Mouse (Mus musculus) inflammation-experienced regulatory T-cells, adult 6 months (primary cell): ENCODE data around the gene 1700020N01Rik. TPM values are rescaled to one million over a fixed set of nuclear protein-coding genes. Genes with fewer than 3 reads are reported as not detected.

Experiments used
- ATAC-seq: one replicate; pipeline ENCODE4 v1.8.0; 2017
- polyA plus RNA-seq, 3 experiments: library from polyadenylated mRNA; unstranded; fragments of 100-300 nt; shearing (Covaris generic); gene quantifications; one replicate each; pipeline ENCODE4 v1.2.1; 2017

Gene 1700020N01Rik
- polyA plus RNA-seq, result not detected

DNA sequence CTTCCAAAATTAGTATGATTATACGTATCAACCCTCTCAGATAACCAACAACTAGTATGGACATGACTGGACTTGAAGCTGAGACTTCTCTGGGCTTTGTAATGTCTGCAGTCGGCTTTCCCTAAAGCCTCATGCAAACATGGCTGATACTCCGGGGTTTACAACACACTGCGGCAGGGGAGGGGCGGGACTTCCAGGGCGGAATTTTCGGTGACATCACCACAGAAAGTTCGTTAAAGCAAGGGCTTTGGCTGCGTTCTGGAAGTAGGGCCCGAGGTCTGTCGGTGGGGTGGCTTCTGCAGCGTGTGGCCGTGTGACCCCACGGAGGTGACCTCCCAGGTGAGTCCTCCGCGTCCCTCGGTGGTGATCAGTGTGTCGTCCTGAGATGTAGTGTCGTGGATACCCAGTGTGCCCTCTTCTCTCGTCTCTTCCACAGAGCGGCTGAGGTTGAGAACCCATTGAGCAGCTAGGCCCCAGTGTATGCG is at the start of gene 1700020N01Rik:
Gene 1700020N01Rik (plus strand): TSS at position 250 of the 485 bp plus-strand sequence.
- no peak for ATAC-seq

DNA sequence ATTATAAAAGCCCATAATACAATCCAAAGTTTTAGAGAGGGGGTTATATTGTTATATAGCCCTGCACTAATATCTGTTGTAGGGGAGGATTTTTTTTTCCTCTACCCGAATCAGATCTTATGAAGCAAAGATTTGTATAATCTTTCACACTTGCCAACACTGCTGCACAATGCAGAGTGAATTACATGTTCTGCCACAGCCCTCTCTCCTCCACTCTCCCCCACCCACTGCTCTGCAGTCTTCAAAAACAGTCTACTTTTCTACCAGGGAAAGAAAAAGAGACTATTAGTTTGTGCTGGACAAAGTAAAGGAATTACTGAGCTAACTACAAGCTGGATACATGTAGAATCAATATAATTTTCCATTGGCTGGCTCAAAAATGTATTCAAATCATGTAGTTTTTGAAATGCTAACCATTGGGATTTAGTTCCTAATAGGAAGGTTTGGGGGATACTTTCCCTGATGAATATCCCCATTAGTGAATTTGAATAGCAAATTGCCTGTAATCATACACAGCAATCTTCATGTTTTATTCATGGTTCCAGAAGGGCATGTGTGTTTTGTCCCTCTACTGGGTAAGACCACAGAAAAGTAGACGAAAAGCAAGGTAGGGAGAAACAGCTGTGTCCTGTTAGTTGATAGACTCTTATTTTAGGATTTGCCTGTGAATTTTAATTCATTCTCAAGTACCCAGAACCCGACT is 49.2 kb upstream of the 1700020N01Rik start:
- no peak for ATAC-seq

DNA sequence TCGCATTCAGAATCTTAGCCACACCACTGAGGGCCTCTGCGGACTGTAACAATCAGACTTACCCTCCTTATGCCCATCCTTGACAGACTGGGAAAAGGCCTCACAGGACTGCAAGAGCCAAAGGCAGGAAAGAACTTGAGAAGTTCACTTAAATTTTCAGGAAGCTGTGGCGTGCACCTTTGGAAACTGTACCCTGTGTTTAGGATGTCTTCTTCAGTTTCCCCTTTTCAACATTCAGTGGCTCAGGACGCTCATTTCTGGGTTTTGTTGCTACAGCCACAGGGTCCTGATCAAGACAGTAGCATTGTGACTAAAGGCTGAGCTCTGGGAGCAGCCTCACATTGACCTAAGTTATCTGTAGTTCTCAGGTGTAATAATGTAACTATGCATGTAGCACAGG is 48.2 kb upstream of the 1700020N01Rik start:
- ATAC-seq, result no peak

DNA sequence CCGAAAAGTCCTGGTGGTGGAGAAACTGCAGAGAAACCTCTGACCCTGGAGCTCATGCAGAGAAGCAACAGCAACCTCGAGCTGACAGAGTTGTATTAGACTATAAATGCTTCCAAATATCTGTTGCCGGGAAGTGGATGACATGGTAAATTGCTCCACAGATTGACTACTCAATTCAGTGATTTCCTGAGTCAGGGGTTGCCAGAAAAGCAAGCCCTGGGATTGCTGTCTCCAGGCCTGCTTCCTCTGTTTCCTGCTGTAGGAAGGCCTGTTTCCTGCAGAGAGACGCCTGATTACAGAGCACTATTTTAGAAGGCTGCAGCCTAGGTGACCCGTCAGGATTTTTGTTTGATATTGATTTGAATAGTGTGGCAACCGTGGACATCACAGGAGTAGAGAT is 47.5 kb upstream of the 1700020N01Rik start:
- ATAC-seq, result no peak

DNA sequence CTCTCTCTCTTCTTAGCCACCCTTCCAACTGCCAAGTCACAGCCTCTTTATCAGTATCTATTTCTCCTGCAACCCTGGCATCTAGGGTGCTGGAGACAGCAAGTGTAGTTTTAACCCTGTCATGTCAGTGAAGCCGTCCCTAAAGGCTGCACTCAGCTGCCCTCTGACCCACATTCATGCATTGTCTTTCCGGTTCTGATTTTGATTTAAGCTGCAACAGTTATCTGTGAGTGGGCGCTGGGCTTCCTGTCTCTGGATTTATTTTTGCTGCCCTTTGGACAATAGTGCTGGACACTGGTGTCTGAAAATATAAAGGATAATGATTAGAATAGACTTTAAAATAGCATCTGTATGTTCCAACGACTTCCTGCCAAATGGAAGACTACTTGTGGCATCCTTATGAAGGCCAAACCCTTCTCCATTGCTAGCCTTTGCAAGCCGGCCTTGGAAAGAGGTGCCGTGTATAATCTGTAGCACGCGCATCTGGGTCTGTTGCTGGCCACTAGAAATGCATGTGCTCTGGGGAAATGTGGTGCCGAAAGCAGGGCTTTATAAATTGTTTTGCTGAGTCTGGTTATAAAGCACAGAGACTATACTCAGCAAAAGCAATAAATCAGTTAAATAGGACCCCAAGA is 44.0 kb upstream of the 1700020N01Rik start:
- ATAC-seq, result no peak

DNA sequence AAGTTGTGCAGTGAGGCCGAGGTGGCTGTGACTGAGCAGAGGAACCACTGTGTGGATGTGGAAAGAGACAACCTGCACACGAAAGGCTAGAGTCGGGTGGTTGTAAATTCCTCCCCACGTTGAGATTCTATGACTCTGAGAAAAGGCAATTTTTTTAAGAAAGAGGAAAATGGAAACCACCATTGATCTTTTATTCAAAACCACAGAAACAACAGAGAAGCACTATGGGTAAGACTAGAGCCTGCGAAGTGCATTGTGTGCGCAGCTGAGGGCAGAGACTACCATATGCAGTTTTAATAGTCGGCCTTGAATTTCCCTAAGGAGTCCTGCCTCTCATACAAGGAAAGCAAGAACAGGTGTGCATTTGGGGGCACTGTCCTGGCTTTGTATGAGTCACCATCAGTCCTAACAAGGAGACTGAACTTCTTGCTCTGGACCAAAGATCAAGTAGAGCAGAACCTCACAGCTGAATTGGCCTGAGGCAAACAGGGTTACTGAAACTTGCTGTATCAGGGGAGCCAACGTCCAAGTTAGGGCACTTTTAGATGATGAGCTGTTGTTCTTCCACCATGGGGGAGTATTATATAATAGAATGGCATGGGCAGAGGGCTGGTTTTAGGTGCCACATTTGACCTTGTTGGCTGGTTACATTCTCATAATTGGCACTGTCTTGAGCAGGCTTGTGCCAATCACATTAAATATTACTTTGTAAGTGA is 39.8 kb upstream of the 1700020N01Rik start:
- ATAC-seq, result peak; percentile 85

DNA sequence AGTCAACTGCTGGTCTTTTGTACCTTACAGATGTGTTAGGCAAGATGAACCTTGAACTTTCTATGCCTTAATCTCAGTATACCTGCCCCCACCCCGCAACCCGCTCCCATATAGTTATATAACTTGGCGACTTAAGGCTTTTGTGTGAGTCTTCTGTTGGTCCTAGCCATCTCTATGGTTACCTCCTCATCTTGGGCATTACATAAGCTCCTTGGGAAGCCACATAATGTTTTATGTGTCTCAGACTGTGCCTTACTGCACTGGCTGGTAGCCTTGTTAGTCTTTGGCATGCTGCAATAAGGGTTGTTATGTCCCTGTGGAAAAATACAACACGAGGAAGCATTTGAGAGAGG is 39.3 kb upstream of the 1700020N01Rik start:
- ATAC-seq, result no peak

DNA sequence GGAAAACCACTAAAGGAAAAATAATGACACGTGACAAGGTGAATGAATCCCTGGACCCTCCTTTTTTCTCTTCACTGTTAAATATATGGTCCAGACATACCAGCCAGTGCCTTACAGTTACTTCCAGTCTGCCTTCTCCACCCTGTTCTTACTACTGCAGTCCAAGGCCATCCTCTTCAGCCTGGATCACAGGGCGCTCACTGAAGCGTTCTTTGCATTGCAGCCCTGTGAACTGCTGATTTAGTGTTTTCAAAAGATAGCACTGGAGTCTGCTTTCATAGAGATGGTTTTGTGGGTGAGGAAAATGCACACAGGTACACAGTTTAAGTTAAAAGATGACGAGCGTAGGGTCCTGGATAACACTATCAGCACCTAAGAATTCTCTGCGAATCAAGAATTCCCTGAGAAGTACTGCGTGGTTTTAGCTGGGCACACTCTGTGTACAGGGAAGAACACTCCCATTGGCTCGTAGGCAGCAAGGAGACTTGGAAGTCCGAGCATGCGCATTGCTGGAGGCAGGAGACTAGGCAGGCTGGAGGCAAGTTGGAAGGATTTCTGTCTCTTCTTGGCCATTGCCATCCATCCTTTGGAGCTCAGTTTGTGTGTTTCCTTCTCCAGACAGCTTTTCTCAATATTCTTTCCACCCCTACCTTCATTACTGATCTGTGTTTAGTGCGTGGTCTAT is 37.9 kb upstream of the 1700020N01Rik start:
- no peak for ATAC-seq

DNA sequence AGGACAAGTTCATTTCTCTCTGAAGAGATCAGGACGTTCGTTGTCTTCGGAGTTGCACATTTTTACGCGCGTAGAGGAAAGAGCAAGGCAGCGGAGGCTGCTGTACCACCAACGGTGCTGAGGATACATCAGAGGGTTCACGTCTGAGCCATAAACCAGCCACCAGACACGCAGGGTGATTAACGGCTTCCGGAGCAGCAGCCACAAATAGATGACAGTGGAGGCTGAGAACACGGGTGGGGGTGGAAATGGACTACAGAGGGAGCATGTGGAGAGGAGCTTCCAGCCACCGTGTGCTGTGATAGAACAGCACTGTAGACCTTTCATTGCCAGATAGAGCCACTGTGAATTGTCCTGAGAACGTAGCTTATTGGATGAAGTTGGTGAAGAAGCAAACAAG is 33.2 kb upstream of the 1700020N01Rik start:
- peak; percentile 84 for ATAC-seq

DNA sequence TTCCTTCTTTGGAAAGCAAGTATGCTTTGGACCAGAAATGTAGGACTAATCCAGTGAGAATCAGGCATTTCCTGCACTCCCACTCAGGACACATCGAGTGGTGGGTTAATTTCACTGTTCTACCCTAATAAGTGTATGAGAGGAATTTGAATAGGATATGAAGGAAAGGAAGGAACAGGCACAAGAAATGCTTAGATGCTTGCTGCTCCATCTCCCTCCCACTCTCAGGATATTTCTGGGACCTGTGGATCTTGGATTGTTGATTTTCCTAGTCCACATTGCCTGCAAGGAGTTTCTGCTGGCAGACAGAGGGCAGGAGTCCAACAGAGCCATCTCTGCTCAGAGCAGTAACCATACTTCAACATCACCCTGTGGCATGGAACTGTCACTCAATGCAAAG is 31.8 kb upstream of the 1700020N01Rik start:
- no peak for ATAC-seq

DNA sequence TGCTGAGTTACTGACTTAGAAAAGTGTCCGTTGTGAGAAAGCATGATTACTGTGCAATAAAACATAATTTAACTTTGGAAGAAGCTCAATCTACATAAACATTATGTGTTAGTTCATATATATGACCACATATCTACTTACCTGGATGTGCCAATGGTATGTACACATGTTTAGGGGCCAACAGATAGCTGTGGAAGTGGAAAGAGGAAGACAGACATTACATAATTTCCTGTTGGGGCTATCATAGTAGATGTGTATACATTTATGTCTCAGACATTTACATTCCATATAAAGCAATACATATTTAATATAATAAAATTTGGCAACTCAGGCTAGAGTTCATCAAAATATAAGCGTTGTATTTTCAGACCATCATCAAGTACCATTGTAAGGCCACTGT is 29.5 kb upstream of the 1700020N01Rik start:
- ATAC-seq, result no peak

DNA sequence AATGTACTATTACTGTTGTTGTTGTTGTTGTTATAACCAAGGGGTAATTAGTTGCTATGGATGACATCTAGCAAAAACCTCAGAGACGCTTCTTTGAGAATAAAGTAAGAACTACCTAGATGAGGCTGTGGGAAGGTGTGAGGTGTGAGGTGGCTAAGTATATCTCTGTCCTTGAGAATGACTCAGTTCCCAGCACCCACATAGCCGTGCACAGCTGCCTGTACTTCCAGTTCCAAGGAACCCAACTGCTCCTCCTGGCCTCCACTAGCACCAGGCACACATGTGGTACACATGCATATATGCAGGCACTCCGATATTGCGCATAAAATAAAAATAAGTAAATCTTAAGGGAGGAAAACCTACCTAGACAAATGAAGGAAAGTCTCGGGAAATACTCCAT is 28.8 kb upstream of the 1700020N01Rik start:
- ATAC-seq, result no peak

DNA sequence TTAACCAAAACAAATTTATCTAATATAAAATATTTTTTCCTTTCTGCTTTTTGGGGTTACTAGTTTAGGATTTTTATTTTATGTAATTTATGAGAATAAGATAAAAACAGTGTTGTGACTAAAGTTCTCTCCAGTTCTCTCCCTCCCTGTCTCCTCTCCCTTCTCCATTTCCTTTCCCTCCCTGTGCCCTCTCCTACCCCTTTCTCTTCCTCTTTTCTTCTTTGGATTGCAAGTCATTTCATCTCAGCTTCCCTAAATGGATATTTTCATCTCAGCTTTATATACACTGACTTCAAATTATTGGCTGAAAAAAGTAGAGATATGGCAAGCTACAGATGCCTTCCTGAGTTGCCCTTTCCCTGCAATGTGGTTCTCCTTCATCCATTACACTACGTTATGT is 26.9 kb upstream of the 1700020N01Rik start:
- no peak for ATAC-seq

DNA sequence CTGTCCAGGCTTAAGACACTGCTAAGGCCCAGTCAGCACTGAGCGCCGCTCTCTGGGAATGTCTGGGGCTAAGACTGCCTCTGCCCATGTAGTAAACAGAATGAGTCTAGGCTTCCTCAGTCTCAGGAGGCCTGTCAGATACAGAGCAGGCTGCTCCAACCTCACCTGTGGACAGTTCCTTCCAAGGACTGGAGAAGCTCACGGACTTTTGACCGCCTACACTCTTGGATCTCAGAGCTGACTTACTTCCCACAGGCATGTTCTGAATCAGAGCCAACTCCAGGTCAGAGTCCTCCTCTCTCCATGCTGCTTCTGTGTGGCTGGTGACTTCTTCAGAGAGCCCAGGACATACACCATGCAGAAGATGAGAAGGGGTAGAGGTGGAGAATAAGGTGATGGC is 21.3 kb upstream of the 1700020N01Rik start:
- ATAC-seq, result no peak

DNA sequence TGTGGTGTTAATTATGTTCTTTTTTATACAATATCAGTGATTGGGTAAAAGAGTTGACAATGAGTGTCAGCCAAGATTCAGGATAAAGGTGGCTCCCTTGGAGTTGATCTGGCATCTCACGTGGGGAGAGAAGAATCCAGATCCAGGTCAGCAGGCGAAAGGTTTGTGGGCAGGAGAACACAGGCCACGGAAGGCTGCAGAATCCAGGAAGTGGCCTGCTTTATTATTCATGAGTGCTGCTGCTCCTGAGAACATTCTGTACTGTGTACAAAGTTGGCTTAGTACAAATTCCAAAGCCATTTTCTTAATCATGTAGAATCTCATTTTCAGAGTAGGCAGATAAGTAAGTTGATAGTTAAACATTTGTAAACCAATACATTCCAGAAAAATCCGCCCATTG is 19.2 kb upstream of the 1700020N01Rik start:
- ATAC-seq, result no peak

DNA sequence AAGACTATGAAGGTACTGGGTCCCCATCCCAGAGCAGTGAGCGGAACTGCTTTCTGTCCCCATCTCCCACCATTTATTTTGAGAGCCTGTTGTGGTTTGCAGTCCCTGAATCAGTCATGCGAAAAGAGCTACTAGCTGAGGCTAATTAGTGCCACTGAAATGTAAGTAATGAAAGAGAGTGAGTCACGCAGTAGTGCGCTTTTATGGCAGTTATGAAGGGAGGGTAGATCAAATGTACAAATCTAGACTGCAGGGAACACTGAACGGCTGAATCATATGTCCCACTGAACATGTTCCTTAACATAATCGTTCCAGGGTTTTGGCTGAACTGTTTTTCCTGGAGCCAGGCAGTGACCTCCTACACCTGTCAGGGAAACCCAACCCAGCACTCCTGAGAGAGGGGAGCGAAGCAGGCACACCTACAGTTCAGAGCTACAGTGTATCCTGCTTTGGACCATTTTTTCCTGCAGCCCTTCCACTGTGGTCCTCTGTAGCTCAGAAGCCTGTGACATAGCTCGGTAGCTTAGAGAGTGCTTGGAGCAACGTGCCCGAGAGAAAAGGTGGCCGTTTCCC is 17.1 kb upstream of the 1700020N01Rik start:
- ATAC-seq, result no peak

DNA sequence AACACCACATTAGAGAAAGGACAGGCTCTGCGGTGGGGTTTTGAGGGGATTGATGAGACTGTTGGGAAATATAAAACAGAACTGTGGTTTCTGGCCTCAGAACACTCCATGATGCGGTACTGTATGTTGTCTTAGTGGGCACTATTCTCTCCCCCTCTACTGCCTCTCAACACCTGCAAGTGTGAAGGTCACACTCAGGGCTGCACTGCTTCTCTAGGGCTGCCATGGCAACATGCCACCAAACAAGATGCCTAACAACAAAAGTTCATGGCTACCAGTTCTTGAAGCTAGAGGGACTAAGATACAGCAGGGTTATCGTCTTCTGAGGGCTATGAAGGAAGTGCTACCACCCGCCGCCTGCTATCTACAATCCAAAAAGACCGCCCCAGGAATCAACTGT is 15.1 kb upstream of the 1700020N01Rik start:
- ATAC-seq, result no peak

DNA sequence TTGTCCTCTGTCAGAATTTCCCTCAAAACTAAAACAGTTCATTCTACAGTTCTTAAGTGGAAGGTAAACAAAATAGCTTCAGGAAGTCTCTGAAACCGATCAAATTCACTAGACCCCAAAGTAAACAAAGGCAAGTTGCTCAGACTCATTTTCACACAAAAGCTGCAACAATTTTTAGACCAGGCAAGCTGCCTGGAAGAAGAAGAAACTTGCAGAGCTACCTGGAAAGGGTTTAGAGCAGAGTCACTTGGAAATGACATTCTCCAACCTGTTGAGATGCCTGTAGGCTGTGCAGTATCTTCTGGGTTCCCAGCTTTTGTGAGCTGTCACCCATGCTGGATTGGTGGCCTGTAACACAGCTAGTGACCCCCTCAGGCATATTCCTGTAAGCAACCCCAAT is 11.4 kb upstream of the 1700020N01Rik start:
- ATAC-seq, result no peak

DNA sequence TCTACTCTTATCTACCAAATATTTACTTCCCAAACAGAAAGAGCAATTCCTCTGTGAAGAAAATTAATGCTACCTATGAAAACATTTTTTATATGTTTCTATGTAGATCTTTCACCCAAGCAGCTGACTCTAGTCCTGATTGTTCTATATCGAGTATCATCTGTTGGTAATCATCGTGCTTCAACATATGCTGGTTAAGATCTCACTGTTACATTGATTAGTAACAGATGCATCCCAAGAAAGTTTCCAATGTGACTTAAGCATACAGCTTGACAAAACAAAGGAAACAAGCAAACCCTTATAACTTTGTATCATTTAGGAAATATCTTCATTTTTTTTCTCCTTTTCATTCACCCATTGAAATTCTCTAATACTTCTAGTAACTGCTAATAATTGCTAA is 5.9 kb upstream of the 1700020N01Rik start:
- no peak for ATAC-seq

DNA sequence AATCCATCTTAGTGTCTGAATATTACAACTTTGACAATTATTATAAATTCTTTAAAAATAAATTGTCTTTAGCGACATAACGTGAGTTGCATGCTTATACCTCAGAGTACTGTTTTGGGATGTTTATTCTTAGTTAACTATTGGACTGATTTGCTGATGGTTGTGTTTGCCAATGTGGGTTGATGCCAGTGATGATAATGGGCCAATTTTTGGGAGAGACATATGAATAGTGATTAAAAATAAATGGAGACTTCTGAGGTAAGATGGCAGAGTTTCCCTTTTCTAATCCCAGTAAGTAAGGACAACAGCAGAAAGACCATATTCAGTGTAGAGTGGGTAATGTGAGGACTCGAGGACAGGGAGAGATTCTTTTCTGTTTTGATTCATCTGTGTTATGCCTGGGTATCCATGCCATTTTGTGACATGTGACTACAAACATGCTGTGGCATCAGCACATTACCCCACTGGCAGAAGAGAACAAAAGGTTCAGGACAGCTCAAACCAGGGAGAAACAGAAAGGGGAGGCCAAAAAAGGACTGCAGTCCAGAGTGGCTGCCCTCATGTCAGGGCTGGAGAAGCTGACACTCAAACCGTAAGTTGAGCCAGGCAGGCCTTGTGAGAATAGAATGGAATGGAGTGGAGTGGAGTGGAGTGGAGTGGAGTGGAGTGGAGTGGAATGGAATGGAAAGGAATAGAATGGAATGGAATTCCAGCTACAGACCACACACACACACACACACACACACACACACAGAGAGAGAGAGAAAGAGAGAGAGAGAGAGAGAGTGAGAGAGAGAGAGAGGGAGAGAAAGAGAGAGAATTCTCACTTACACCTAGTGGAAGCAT is 4.7 kb upstream of the 1700020N01Rik start:
- no peak for ATAC-seq

DNA sequence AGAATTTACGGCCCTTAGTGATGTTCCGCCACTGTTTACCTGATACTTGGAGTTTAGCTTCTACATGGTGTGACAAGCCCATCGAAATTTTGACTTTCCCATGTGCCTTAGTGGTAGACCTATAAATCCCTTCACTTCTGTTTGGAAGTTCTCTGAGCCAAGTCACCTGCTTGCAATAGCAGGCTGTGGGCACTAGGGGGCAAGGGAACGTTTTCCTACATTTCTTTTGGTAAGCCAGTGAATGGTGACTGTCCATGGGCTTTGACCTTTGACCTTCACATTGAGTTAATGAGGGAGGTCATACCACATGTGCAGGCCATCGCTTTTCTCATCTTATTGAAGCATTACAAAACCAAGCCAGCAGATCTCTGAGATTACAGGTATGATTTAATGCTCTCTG is 8.0 kb downstream of the 1700020N01Rik start:
- ATAC-seq, result peak; percentile 71

DNA sequence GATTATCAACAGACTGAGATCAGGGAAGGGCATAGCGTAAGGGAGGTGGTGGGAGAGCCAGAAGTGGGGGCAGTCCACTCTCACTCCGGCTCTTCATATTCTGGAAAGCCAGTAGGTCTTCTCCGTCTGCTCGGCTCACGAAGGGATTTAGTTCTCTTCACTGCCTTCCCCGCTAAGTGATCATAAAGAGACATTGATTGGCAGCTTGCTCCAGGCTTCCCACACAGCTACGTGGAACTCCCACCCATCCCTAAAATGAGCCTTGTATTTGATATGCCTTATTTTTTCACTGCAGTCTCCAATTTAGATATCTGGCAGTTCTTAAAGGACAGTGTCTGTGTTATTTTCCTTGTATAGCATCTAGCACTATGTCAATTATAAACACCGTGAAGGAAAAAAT is 11.5 kb downstream of the 1700020N01Rik start:
- no peak for ATAC-seq
